Mouse (Mus musculus): ENCODE results near the gene BC030867. TPM values are rescaled to one million over a fixed set of nuclear protein-coding genes. Genes with fewer than 3 reads are reported as not detected.

The BC030867 gene
- polyA plus RNA-seq, 1 experiment from 2014 or later, result 15.2 TPM

DNA sequence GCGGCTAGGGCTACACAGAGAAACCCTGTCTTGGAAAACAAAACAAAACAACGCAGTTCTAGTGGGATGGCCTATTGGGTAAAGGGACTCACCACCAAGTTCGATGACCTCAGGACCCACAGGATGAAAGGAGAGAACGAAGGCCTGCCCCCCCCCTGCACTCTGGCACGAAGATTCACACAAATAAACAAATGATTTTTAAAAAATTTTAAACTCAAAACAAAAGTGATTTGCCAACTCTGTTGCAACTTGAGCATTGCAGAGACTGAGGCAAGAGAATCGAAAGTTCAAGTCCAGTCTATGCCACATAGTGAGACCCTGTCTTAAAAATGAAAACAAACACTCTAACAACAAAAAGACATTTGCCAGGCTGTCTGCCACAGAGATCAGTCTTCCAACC is 8.0 kb upstream of the BC030867 start:
- Histone ChIP-seq H3K27me3 (no peaks in the 10 kb centered on the region), H3K36me3 (no peaks in the 10 kb centered on the region), H3K4me2 (replicated peaks) (no peak overlapping the region), H3K4me3 (no peak overlapping the region), H3K27ac (replicated peaks) (no peak overlapping the region), H3K9me3 (no peaks in the 10 kb centered on the region), H3K4me1 (peaks cover 21% of the 10 kb centered on the region), H3K9ac (replicated peaks) (no peak overlapping the region)
- no peak for ATAC-seq (ENCODE audit: low FRiP score, low read depth)
- WGBS, result 85% methylated on average over 6 of the region's 6 CpGs

DNA sequence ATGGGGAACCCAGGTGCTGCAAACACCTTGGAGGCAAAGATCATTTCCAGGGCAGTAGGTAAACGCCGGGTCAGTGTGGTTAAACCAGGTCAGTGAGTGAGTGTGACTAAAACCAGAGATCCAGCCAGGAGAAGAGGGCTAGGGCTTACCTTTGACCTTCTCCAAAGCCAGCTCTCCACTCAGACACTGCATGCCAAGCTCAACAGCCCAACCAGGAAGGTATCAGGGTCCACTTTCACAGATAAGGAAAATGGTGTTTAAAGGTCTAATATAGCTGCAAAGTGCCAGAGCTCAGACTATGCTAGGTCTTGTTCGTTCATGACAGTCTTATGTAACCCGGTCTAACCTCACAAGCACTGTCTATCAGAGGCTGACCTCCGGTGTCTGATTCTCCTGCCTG is 7.4 kb upstream of the BC030867 start:
- Histone ChIP-seq H3K4me2 (replicated peaks) (no peak overlapping the region), H3K36me3 (no peaks in the 10 kb centered on the region), H3K4me1 (peaks cover 24% of the 10 kb centered on the region), H3K4me3 (no peak overlapping the region), H3K9ac (replicated peaks) (no peak overlapping the region), H3K27ac (replicated peaks) (no peak overlapping the region), H3K27me3 (no peaks in the 10 kb centered on the region), H3K9me3 (no peaks in the 10 kb centered on the region)
- no peak for ATAC-seq (ENCODE audit: low FRiP score, low read depth)
- 84% methylated on average over 5 of the region's 5 CpGs for WGBS

DNA sequence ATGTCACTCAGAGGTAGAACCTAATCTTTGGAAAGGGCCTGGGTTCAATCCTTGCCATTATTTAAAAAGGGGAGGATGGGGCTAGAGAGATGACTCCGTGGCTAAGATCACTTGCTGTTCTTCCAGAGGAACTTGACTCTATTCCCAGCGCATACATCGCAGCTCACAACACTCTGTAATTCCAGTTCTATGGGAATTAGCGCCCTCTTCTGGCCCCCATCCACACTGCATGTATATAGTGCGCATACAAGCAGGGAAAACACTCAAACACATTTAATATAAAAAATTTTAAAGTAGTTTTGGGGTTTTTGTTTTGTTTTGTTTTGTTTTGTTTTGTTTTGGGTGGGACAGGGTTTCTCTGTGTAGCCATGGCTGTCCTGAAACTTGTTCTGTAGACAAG is 6.8 kb upstream of the BC030867 start:
- H3K4me1 ChIP-seq, result peaks cover 20% of the 10 kb centered on the region
- WGBS, result 57% methylated on average over 5 of the region's 5 CpGs

DNA sequence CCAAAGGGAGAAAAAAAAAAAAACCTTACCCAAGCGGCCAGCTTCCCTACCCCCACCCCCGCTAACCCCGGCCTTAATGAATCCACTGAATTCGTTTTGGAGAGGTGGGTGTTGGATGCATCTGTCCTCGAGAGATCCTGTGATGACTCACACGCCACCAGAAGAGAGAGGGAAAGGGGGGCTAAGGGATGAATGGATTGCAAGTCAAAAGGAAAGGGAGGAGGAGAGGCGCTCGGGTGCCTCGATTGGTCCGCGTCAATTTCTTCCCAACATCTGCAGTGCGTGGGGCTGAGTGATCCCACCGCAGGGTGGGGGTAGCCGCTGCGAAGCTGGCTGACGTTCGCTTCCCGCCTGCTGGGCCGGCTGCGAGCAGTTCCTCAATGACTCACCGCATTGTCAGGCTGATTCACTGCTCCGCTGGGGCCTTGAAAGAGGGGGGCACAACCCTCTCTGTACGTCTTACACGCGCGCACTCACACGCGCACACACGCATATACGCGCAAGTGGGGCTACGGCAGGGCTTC is 3.7 kb upstream of the BC030867 start:
- Histone ChIP-seq H3K4me2 (replicated peaks) (peak overlapping the region; percentile 76), H3K27ac (replicated peaks) (peak overlapping the region; percentile 60), H3K36me3 (no peaks in the 10 kb centered on the region), H3K9me3 (no peaks in the 10 kb centered on the region), H3K4me1 (peaks cover 28% of the 10 kb centered on the region), H3K4me3 (peak overlapping the region; percentile 39), H3K27me3 (no peaks in the 10 kb centered on the region), H3K9ac (replicated peaks) (peak overlapping the region; percentile 59)
- WGBS, result under 1% methylated on average over 32 of the region's 32 CpGs
- peak; percentile 57; the same call in 1 of the 2 replicates for ATAC-seq (ENCODE audit: low FRiP score, low read depth)

More for the DNA sequence above, 6.8 kb upstream of the BC030867 start:
- H3K36me3 ChIP-seq, result no peaks in the 10 kb centered on the region
- H3K4me3 ChIP-seq, result no peak overlapping the region
- H3K9ac ChIP-seq (replicated peaks), result no peak overlapping the region
- H3K4me2 ChIP-seq (replicated peaks), result no peak overlapping the region
- H3K9me3 ChIP-seq, result no peaks in the 10 kb centered on the region
- no peak for ATAC-seq (ENCODE audit: low FRiP score, low read depth)
- no peaks in the 10 kb centered on the region for H3K27me3 ChIP-seq
- no peak overlapping the region for H3K27ac ChIP-seq (replicated peaks)

DNA sequence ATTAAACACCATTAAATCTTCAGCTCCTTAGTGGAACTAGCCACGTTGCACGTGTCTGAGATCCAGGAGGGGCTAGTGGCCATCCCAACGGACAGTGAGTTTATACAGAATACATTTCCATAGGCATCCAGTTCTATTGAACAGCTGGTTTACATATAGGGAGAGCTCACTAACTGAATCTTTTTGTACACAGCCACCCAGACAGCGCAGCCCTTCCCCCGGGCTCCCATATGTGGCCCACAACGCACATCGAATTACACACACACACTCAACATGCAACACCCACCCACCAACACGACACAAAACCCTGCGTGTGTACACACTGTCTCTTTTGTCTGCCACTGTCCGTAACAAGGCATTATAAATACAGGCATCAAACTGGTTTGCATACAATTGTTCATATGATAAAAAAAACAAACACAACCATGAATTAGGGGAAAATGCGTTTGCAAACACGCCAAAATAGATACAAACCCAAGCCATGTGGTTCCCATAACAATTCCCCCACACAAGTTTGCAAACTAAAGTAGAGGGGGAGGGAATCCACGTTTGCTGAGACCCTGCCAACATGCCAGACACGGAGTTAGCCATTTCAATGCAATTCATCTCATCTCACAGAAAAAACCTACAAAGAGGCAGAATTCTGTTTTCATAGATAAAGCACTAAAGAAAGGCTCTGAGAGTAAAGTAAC is 3.0 kb upstream of the BC030867 start:
- ATAC-seq (ENCODE audit: low FRiP score, low read depth), result no peak

DNA sequence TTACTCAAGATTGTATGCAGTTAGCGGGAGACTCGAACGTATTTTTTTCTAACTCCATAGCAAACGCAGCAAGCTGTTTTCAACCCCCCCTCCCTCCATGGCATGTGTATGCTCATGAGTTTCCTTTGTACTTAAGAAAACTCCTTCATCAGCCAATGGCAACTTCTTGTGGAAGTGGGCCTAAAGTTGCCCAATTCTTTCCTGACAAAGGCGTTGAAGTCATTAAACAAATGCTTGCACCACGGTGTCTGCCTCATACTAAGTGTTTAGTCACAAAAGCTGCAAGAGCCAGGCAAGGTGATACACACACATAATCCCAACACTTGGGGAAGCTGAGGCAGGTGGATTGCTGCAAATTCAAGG is 2.4 kb upstream of the BC030867 start:
- no peak for ATAC-seq (ENCODE audit: low FRiP score, low read depth)
- 89% methylated on average over 6 of the region's 6 CpGs for WGBS
- no peaks in the 10 kb centered on the region for H3K36me3 ChIP-seq

More for the DNA sequence above, 3.0 kb upstream of the BC030867 start:
- H3K4me3 ChIP-seq, result peak overlapping the region; percentile 39
- peak overlapping the region; percentile 76 for H3K4me2 ChIP-seq (replicated peaks)
- no peaks in the 10 kb centered on the region for H3K27me3 ChIP-seq
- peak overlapping the region; percentile 59 for H3K9ac ChIP-seq (replicated peaks)
- peaks cover 28% of the 10 kb centered on the region for H3K4me1 ChIP-seq
- H3K36me3 ChIP-seq, result no peaks in the 10 kb centered on the region
- H3K27ac ChIP-seq (replicated peaks), result peak overlapping the region; percentile 60; the same call in 1 of the 2 replicates
- no peaks in the 10 kb centered on the region for H3K9me3 ChIP-seq
- 59% methylated on average over 14 of the region's 14 CpGs for WGBS

DNA sequence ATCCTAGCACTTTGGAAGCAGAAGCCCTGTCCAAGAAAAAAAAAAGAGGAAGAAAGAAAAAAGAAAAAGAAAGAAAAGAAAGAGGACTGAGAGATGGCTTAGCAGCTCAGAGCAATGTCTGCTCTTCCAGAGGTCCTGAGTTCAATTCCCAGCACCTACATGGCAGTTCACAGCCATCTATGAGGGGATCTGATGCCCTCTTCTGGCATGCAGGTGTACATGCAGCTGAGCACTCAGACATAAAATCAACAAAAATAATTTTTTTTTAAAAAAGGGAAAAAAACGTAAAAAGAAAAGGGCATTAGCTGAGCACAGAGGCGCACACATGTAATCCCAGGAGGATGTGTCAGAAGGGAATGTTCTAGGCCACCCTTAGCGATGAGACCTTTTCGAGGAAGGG is 1.8 kb upstream of the BC030867 start:
- WGBS, result 88% methylated on average over 4 of the region's 4 CpGs
- H3K27me3 ChIP-seq, result no peaks in the 10 kb centered on the region
- H3K4me2 ChIP-seq (replicated peaks), result no peak overlapping the region
- ATAC-seq (ENCODE audit: low FRiP score, low read depth), result no peak
- H3K9me3 ChIP-seq, result no peaks in the 10 kb centered on the region
- no peak overlapping the region for H3K9ac ChIP-seq (replicated peaks)
- H3K36me3 ChIP-seq, result no peaks in the 10 kb centered on the region
- H3K4me1 ChIP-seq, result peaks cover 28% of the 10 kb centered on the region
- H3K4me3 ChIP-seq, result no peak overlapping the region
- no peak overlapping the region for H3K27ac ChIP-seq (replicated peaks)

More for the DNA sequence above, 2.4 kb upstream of the BC030867 start:
- H3K4me1 ChIP-seq, result peaks cover 28% of the 10 kb centered on the region
- no peaks in the 10 kb centered on the region for H3K9me3 ChIP-seq
- no peak overlapping the region for H3K4me3 ChIP-seq
- H3K9ac ChIP-seq (replicated peaks), result no peak overlapping the region
- no peak overlapping the region for H3K27ac ChIP-seq (replicated peaks)
- H3K4me2 ChIP-seq (replicated peaks), result no peak overlapping the region
- no peaks in the 10 kb centered on the region for H3K27me3 ChIP-seq

DNA sequence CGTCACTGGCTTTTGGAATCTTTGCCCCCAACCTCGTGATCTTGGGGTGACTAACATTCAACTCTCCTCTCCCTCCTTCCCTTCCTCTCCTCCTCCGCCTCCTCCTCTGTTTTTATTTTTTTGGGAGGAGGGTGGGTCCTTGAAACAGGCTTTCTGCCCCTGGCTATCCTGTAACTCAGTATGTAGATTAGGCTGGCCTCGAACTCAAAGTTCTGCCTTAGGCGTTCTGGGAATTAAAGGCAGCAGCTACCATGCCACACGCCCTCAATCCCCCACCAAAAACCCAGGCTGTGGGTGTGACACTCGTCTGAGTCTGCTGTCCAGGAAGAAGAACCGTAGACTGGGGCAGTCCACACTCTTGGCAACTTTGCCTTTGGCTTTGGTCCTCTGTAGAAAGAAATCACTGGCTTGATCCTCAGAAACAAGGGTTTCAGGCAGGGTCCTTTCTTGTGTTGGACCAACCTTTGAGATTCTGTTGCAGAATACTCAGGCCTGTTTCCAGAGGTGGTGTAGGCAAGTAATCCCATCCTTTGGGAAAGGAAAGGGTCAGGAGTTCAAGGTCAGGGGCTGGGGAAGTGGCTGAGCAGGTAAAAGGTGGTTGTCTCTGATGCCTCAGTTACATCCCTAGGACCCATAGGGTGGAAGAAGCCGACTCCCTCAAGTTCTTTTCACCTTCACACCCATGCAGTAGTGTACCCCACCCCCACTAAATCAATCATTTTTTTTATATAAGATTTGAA is 839 bp downstream of the BC030867 start:
- Histone ChIP-seq H3K27ac (replicated peaks) (no peak overlapping the region), H3K4me1 (peaks cover 25% of the 10 kb centered on the region)
- ATAC-seq (ENCODE audit: low FRiP score, low read depth), result no peak

DNA sequence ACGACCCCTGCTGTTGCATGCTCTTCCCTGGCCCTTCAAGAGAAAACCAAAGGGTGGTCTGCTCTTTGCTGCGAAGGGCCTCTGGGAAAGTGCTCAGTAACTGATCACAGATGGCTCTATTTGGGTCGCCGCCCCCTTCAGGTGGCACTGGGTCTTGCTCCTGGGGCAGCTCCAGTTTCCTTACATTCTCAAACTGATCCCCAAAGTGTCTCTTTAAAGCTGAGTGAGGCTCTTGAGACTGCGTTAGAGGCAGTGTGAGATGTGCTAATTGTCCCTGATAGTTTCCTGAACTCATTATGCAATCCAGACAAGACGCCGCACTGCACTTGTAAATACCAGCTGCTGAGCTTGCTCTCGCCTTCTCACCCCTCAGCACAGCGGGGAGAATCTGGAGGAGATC is 8.8 kb downstream of the BC030867 start:
- H3K4me3 ChIP-seq, result no peak overlapping the region
- no peak overlapping the region for H3K4me2 ChIP-seq (replicated peaks)
- H3K27me3 ChIP-seq, result no peaks in the 10 kb centered on the region
- 30% methylated on average over 9 of the region's 9 CpGs for WGBS
- no peak overlapping the region for H3K27ac ChIP-seq (replicated peaks)
- H3K9me3 ChIP-seq, result no peaks in the 10 kb centered on the region
- no peak for ATAC-seq (ENCODE audit: low FRiP score, low read depth)
- H3K4me1 ChIP-seq, result peaks cover 10% of the 10 kb centered on the region
- H3K36me3 ChIP-seq, result peaks cover 52% of the 10 kb centered on the region
- no peak overlapping the region for H3K9ac ChIP-seq (replicated peaks)

More for the DNA sequence above, 839 bp downstream of the BC030867 start:
- WGBS, result 12% methylated on average over 9 of the region's 9 CpGs
- 0 out of 2 replicates have a peak, but pooled peaks cover 3% of the 10 kb centered on the region for H3K36me3 ChIP-seq
- H3K27me3 ChIP-seq, result no peaks in the 10 kb centered on the region
- peak overlapping the region; percentile 70 for H3K4me3 ChIP-seq
- peak overlapping the region; percentile 65 for H3K9ac ChIP-seq (replicated peaks)
- no peaks in the 10 kb centered on the region for H3K9me3 ChIP-seq
- H3K4me2 ChIP-seq (replicated peaks), result peak overlapping the region; percentile 80

DNA sequence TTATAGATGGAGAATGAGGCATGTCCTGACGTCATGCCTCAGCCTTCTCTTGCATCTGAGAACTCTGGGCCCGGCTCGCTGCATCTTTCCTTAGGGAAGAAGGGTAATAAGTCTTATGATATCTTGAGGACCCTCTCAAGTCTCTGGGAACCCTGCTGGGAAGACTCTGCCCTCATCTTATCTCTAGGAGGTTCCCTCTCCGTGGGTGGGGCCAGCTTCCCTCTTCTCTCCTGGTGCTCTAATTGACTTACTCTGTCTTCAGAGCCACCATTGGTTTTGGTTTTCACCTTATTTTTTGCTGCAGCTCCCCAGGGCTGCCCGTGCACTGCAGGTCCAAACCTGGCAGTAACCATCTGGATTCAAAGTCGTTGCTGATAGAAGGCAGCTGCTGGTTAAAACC is 9.4 kb downstream of the BC030867 start:
- no peak overlapping the region for H3K4me3 ChIP-seq
- H3K36me3 ChIP-seq, result peaks cover 55% of the 10 kb centered on the region
- H3K9ac ChIP-seq (replicated peaks), result no peak overlapping the region
- 87% methylated on average over 6 of the region's 6 CpGs for WGBS
- no peaks in the 10 kb centered on the region for H3K9me3 ChIP-seq
- H3K27ac ChIP-seq (replicated peaks), result no peak overlapping the region
- no peaks in the 10 kb centered on the region for H3K27me3 ChIP-seq
- ATAC-seq (ENCODE audit: low FRiP score, low read depth), result no peak
- H3K4me1 ChIP-seq, result peaks cover 10% of the 10 kb centered on the region
- H3K4me2 ChIP-seq (replicated peaks), result no peak overlapping the region

DNA sequence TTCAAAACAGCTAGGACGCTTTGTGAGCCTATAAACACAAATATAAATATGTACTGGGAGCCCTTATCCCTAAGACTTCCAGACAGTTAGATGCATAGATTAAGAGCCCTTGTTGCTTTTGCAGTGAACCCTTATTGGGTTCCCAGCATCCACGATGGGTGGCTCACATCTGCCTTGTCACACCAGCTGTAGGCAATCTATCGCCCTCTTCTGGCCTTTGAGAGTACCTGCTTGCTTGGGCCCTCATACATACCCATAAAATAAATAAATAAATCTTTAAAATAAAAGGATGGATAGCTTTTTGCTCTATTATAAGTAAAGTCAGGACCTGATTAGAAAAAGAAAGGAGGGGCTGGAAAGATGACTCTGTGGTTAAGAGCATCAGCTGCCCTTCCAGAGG is 9.8 kb downstream of the BC030867 start:
- no peaks in the 10 kb centered on the region for H3K27me3 ChIP-seq
- H3K9me3 ChIP-seq, result no peaks in the 10 kb centered on the region
- ATAC-seq (ENCODE audit: low FRiP score, low read depth), result no peak
- peaks cover 55% of the 10 kb centered on the region for H3K36me3 ChIP-seq
- WGBS, result 92% methylated on average over 3 of the region's 3 CpGs
- H3K4me1 ChIP-seq, result peaks cover 10% of the 10 kb centered on the region
- H3K4me3 ChIP-seq, result no peak overlapping the region
- H3K9ac ChIP-seq (replicated peaks), result no peak overlapping the region
- H3K27ac ChIP-seq (replicated peaks), result no peak overlapping the region
- no peak overlapping the region for H3K4me2 ChIP-seq (replicated peaks)

DNA sequence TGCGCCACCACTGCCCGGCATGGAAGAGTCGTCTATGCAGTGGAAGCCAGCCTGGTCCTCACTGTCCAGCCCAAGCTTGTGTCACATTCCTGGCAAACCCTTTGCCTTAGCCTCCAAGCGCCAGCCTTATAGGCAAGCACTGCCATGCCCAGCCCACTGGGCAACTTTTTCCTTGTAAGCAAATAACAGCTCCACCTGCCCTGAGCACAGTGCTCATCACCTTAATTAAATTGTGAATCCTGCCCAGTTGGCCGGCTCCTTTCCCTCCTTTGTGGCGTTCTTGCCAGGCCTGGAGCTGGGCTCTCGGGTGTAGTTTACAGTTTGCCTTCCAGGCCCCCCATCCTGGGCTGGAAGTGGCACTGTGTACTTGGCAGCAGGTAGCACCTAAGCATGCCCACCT is 14.5 kb downstream of the BC030867 start:
- WGBS, result 92% methylated on average over 7 of the region's 7 CpGs
- no peak for ATAC-seq (ENCODE audit: low FRiP score, low read depth)
- no peaks in the 10 kb centered on the region for H3K9me3 ChIP-seq
- H3K4me3 ChIP-seq, result no peak overlapping the region
- H3K36me3 ChIP-seq, result peaks cover 36% of the 10 kb centered on the region
- H3K4me1 ChIP-seq, result no peaks in the 10 kb centered on the region; the same call in 1 of the 2 replicates
- H3K27me3 ChIP-seq, result no peaks in the 10 kb centered on the region
- H3K27ac ChIP-seq (replicated peaks), result no peak overlapping the region
- no peak overlapping the region for H3K4me2 ChIP-seq (replicated peaks)
- H3K9ac ChIP-seq (replicated peaks), result no peak overlapping the region
